Comparison of ENCODE assay signal across 17 mouse cellular contexts in genomic region chr15:85947967-85948366, GRCm38 (mm10).
A peak's percentile ranks its signal among the peaks of the same experiment; 100 is the strongest.
DNase-seq lines count a peak whose midpoint lies in the region; ATAC-seq and TF ChIP-seq lines count a peak whose summit lies in the region.
"Had no signal": no experiment of that assay in that cellular context is flagged by ENCODE, and none has a peak within 500 bp of the region (broad histone marks: within the 10 kb centered on the region; RNA-seq: fewer than 3 reads in every experiment).

No protein-coding gene starts in this region.

- TF ChIP-seq CTCF in Patski (IDR thresholded peaks at IDR 0.05), result no peak
- no peak for TF ChIP-seq CTCF in layer of hippocampus, adult 2 months (conservative IDR thresholded peaks at IDR 0.05)

- no peak overlapping the region for H3K9ac ChIP-seq in kidney, embryonic 14.5 days (ENCODE audit: low read depth, low read length)
- H3K9ac ChIP-seq in forebrain, embryonic 13.5 days, result peak overlapping the region; percentile 37; the same call in 1 of the 2 replicates
- no peak overlapping the region for H3K9ac ChIP-seq in limb, embryonic 12.5 days (replicated peaks)

- no peaks in the 10 kb centered on the region for H3K36me3 ChIP-seq in kidney, embryonic 14.5 days (ENCODE audit: control insufficient read depth, insufficient read depth, low read length)
- H3K36me3 ChIP-seq in forebrain, embryonic 13.5 days (ENCODE audit: poor library complexity, severe bottlenecking), result peaks cover 7% of the 10 kb centered on the region; the same call in 1 of the 2 replicates
- no peaks in the 10 kb centered on the region for H3K36me3 ChIP-seq in limb, embryonic 12.5 days
- H3K36me3 ChIP-seq: G1E had no signal

- CTCF ChIA-PET in Patski (lab: Charles Lee), result no interaction called here

- H3K4me3 ChIP-seq in kidney, embryonic 14.5 days (ENCODE audit: low read length), result no peak overlapping the region
- H3K4me3 ChIP-seq in forebrain, embryonic 13.5 days, result 0 out of 2 replicates have a peak overlapping the region, but pooled peaks have one; percentile 11
- H3K4me3 ChIP-seq in limb, embryonic 12.5 days (replicated peaks), result no peak overlapping the region
- no peak overlapping the region for H3K4me3 ChIP-seq in layer of hippocampus, adult 2 months
- H3K4me3 ChIP-seq: left cerebral cortex, adult 2 months; myocyte had no signal

- 48% methylated on average over 8 of the region's 8 CpGs for WGBS in kidney, embryonic 14.5 days
- 13% methylated on average over 8 of the region's 8 CpGs for WGBS in forebrain, embryonic 13.5 days
- 74% methylated on average over 8 of the region's 8 CpGs for WGBS in limb, embryonic 12.5 days

- H3K27ac ChIP-seq in kidney, embryonic 14.5 days (ENCODE audit: low read depth, low read length), result 0 out of 2 replicates have a peak overlapping the region, but pooled peaks have one; percentile 25
- peak overlapping the region; percentile 80 for H3K27ac ChIP-seq in forebrain, embryonic 13.5 days
- peak overlapping the region; percentile 25; the same call in 1 of the 2 replicates for H3K27ac ChIP-seq in limb, embryonic 12.5 days
- H3K27ac ChIP-seq in layer of hippocampus, adult 2 months, result no peak overlapping the region
- H3K27ac ChIP-seq: left cerebral cortex, adult 2 months had no signal

- ATAC-seq in kidney, embryonic 14.5 days (ENCODE audit: low FRiP score, low TSS enrichment), result no peak
- ATAC-seq in Patski, result peak; percentile 34
- peak; percentile 54; the same call in 1 of the 2 replicates for ATAC-seq in forebrain, embryonic 13.5 days
- no peak for ATAC-seq in limb, embryonic 12.5 days (ENCODE audit: insufficient number of reproducible peaks, insufficient read depth, low FRiP score, low TSS enrichment, low read depth)
- ATAC-seq: activated CD4-positive, CD25-positive, alpha-beta regulatory T cell, adult 4 months had no signal

- 0 out of 2 replicates have a peak overlapping the region, but pooled peaks have one; percentile 2 for H3K4me2 ChIP-seq in kidney, embryonic 14.5 days (replicated peaks; ENCODE audit: low read depth, low read length)
- peak overlapping the region; percentile 35 for H3K4me2 ChIP-seq in forebrain, embryonic 13.5 days
- no peak overlapping the region for H3K4me2 ChIP-seq in limb, embryonic 12.5 days
- H3K4me2 ChIP-seq: heart, embryonic 11.5 days had no signal

- H3K4me1 ChIP-seq in kidney, embryonic 14.5 days (ENCODE audit: control insufficient read depth, insufficient read depth, low read length), result peaks cover 11% of the 10 kb centered on the region
- peaks cover 40% of the 10 kb centered on the region for H3K4me1 ChIP-seq in forebrain, embryonic 13.5 days
- peaks cover 18% of the 10 kb centered on the region for H3K4me1 ChIP-seq in limb, embryonic 12.5 days (replicated peaks)

- no peaks in the 10 kb centered on the region for H3K27me3 ChIP-seq in kidney, embryonic 14.5 days (ENCODE audit: control insufficient read depth, insufficient read depth, low read length)
- no peaks in the 10 kb centered on the region for H3K27me3 ChIP-seq in Patski
- H3K27me3 ChIP-seq in forebrain, embryonic 13.5 days, result no peaks in the 10 kb centered on the region
- no peaks in the 10 kb centered on the region for H3K27me3 ChIP-seq in limb, embryonic 12.5 days

- POLR2A ChIA-PET in Patski (lab: Charles Lee), result no interaction called here

- DNase-seq in kidney, adult 9 months, result no peak
- DNase-seq in Patski (ENCODE audit: low read depth, low spot score), result no peak
- DNase-seq in frontal cortex, postnatal 25 days (ENCODE audit: low spot score in 2 of 2), result no peak
- DNase-seq in ovary, adult 18-20 months (ENCODE audit: low spot score), result no peak
- DNase-seq in layer of hippocampus, adult 2 months (ENCODE audit: low spot score in 2 of 2), result no peak
- DNase-seq: B cell, adult 2 months; cerebellum, adult 9-10 months; kidney, adult 8-10 months; right cerebral cortex, postnatal 25 days had no signal

- in situ Hi-C loops in Patski (cut with MboI; ENCODE audit: low pct_unique_long_range_greater_than_20kb), result no loop called here

- H3K9me3 ChIP-seq in kidney, embryonic 14.5 days (ENCODE audit: control insufficient read depth, low read length), result no peaks in the 10 kb centered on the region
- H3K9me3 ChIP-seq in forebrain, embryonic 13.5 days (replicated peaks), result no peaks in the 10 kb centered on the region
- no peaks in the 10 kb centered on the region for H3K9me3 ChIP-seq in limb, embryonic 12.5 days
- H3K9me3 ChIP-seq: G1E had no signal

Comparison
In these comparisons a context has a peak if more than half of its experiments do, and no peak if none do; other contexts are left out.
1. ATAC-seq: peak in Patski (single experiment) and forebrain, embryonic 13.5 days (single experiment); none in kidney, embryonic 14.5 days (single experiment) and limb, embryonic 12.5 days (single experiment).